ENCODE assay signal across 38 mouse cellular contexts in genomic region chr9:35516711-35517110, GRCm38 (mm10). TPM values are rescaled to one million over a fixed set of nuclear protein-coding genes. Genes with fewer than 3 reads are reported as not detected.
"Had no signal": no experiment of that assay in that cellular context is flagged by ENCODE, and none has a peak within 500 bp of the region (broad histone marks: within the 10 kb centered on the region; RNA-seq: fewer than 3 reads in every experiment).

No protein-coding gene starts in this region.

- H3K27me3 ChIP-seq: limb, embryonic 13.5 days; limb, embryonic 15.5 days; liver, embryonic 13.5 days; liver, embryonic 15.5 days; midbrain, embryonic 12.5 days; midbrain, embryonic 13.5 days; midbrain, embryonic 15.5 days; neural tube, embryonic 12.5 days had no signal

- DNase-seq: left cerebral cortex, postnatal 4 days; liver; liver, embryonic 13.5 days; liver, postnatal 0 days; lung, adult 18-20 months; lung, adult 2 months; lung, embryonic 14.5 days; lung, postnatal 10 days; lung, postnatal 14 days; lung, postnatal 36 days; lung, postnatal 4 days; midbrain, embryonic 14.5 days had no signal

- H3K4me1 ChIP-seq: liver, embryonic 12.5 days; liver, embryonic 13.5 days; megakaryocyte, embryonic 14.5 days; midbrain, embryonic 12.5 days; midbrain, embryonic 13.5 days; midbrain, embryonic 15.5 days; neural tube, embryonic 12.5 days had no signal

- H3K4me2 ChIP-seq: limb, embryonic 12.5 days; limb, embryonic 13.5 days; limb, embryonic 15.5 days; liver, embryonic 11.5 days; liver, embryonic 12.5 days; liver, embryonic 13.5 days; liver, embryonic 15.5 days; lung, embryonic 14.5 days; lung, embryonic 15.5 days; midbrain, embryonic 11.5 days; midbrain, embryonic 12.5 days; midbrain, embryonic 13.5 days; midbrain, embryonic 15.5 days; neural tube, embryonic 12.5 days had no signal

- H3K4me3 ChIP-seq: limb, embryonic 12.5 days; limb, embryonic 13.5 days; limb, embryonic 15.5 days; liver, embryonic 12.5 days; liver, embryonic 13.5 days; liver, embryonic 15.5 days; lung, embryonic 15.5 days; megakaryocyte, embryonic 14.5 days; midbrain, embryonic 10.5 days; midbrain, embryonic 12.5 days; midbrain, embryonic 13.5 days; midbrain, embryonic 15.5 days; myocyte; neural tube, embryonic 12.5 days had no signal

- H3K27ac ChIP-seq: limb, embryonic 12.5 days; limb, embryonic 13.5 days; limb, embryonic 15.5 days; liver, embryonic 12.5 days; liver, embryonic 13.5 days; liver, embryonic 14.5 days; liver, embryonic 15.5 days; lung, embryonic 15.5 days; macrophage; midbrain, embryonic 10.5 days; midbrain, embryonic 12.5 days; midbrain, embryonic 13.5 days; midbrain, embryonic 15.5 days; neural tube, embryonic 12.5 days had no signal

- H3K9ac ChIP-seq: limb, embryonic 12.5 days; limb, embryonic 13.5 days; limb, embryonic 15.5 days; liver, embryonic 12.5 days; liver, embryonic 13.5 days; liver, embryonic 14.5 days; liver, embryonic 15.5 days; liver, postnatal 0 days; lung, embryonic 14.5 days; lung, embryonic 15.5 days; midbrain, embryonic 12.5 days; midbrain, embryonic 13.5 days; midbrain, embryonic 15.5 days; neural tube, embryonic 12.5 days had no signal

- ATAC-seq: liver, embryonic 12.5 days; liver, postnatal 0 days; lung, postnatal 0 days; midbrain, embryonic 13.5 days; midbrain, embryonic 15.5 days; midbrain, embryonic 16.5 days had no signal

- H3K9me3 ChIP-seq: limb, embryonic 12.5 days; limb, embryonic 13.5 days; limb, embryonic 15.5 days; liver, embryonic 12.5 days; liver, embryonic 13.5 days; liver, embryonic 15.5 days; lung, embryonic 15.5 days; megakaryocyte, embryonic 14.5 days; midbrain, embryonic 10.5 days; midbrain, embryonic 12.5 days; midbrain, embryonic 13.5 days; midbrain, embryonic 15.5 days; neural tube, embryonic 12.5 days had no signal

- H3K36me3 ChIP-seq: limb, embryonic 12.5 days; limb, embryonic 13.5 days; limb, embryonic 15.5 days; liver, embryonic 12.5 days; liver, embryonic 13.5 days; liver, embryonic 15.5 days; lung, embryonic 15.5 days; midbrain, embryonic 10.5 days; midbrain, embryonic 12.5 days; midbrain, embryonic 13.5 days; midbrain, embryonic 15.5 days; neural tube, embryonic 12.5 days had no signal

RNA-seq across cellular contexts. Expression of gene Gm1113, which starts 1.4 kb away (rescaled TPM):
- polyA plus RNA-seq: limb, embryonic 11.5 days; limb, embryonic 12.5 days; limb, embryonic 13.5 days; limb, embryonic 14.5 days; limb, embryonic 15.5 days; liver, adult 2 months; liver, embryonic 11.5 days; liver, embryonic 12.5 days; liver, embryonic 13.5 days; liver, embryonic 14.5 days; liver, embryonic 15.5 days; liver, embryonic 16.5 days; liver, postnatal 0 days; lung, adult 2 months; lung, embryonic 14.5 days; lung, embryonic 15.5 days; lung, embryonic 16.5 days; lung, postnatal 0 days; macrophage; midbrain, embryonic 10.5 days; midbrain, embryonic 11.5 days; midbrain, embryonic 12.5 days; midbrain, embryonic 13.5 days; midbrain, embryonic 14.5 days; midbrain, embryonic 15.5 days; midbrain, embryonic 16.5 days; midbrain, postnatal 0 days; myocyte; neural tube, embryonic 11.5 days; neural tube, embryonic 12.5 days had no signal

RNA-seq across cellular contexts. Expression of gene Ddx25, which starts 41.6 kb away (rescaled TPM):
- polyA plus RNA-seq: macrophage, myocyte had no signal

RNA-seq across cellular contexts. Expression of gene Pate2, which starts 53.4 kb away (rescaled TPM):
- polyA plus RNA-seq: liver, adult 2 months; lung, adult 2 months; macrophage had no signal
